Mouse (Mus musculus) spleen, embryonic (tissue): ENCODE data around the gene Shc3.

ENCODE experiments used
- CTCF ChIA-PET: fragments of 350-600 bp; sonication (Branson Sonifier 250); formaldehyde crosslinking; loops from one replicate; lab custom pipeline; 2022; lab: Charles Lee

The Shc3 gene

DNA sequence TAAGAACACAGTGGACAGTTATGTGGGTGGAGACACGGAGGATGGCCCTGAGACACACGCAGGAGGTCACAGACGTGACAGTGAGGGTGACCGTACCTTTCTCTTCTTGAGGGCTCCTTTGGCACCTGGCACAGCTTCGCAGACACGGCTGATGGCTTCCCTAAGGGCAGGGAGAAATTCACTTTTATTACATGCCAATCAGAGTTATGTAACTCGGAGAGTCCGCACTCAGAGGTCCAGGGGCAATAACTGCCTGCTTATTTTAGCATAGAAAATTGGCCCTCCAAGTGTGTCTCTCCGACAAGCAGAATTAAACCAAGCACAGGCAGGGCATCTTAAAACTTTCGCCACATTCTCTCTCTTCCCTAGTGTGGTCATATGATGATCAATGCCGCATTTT is 86.4 kb downstream of the Shc3 start:
- CTCF ChIA-PET: no interaction called here

DNA sequence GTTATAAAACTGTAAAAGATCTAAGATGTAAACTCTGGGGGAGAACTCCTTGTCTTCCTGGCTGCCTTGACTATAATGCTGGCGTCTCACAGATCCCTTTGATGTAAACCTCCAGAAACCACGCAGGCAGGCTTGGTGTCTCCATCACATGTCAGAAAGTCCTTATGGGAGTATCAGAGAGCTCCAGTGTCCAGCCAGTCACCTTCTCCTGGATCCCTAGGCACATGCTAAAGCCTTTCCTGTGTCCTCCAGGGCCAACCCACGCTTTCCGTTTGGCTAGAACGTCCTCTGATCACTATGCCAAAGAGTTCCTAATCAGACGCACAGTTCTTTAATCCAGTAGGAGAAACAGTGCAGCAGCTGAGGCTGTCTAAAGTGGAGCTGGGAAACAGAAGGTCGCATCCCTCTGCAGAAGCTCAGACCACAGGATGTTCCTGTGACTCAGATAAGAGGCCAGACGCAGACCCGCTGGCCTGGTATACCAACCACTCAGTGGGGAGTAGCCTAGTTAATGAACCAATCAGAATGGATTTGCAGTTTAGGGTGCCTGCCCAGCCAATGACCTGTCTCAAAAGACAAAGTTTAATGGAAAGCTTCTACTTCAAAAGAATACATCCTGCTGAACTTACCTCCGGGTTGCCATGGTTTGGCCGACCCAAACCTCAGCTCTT is 88.7 kb downstream of the Shc3 start:
- CTCF ChIA-PET: no interaction called here

DNA sequence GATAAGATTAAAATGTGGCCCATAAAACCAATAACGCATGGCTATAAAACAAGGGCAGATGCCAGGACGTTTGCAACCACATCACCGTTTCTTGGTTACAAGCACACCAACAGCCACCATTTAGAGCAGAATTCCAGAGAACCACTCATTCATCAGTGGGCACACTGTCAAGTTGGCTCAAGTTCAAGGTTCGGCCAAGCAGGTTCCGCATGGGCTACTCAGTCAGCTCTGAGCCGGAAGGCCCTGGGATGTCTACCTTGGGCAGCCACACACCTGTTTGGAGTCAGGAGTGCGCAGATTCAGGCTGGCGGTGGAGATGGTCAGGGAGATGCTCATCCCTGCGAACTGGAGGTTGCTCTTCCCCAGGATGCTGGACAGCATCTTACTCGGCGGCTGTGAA is 89.4 kb downstream of the Shc3 start:
- CTCF ChIA-PET: no interaction called here

DNA sequence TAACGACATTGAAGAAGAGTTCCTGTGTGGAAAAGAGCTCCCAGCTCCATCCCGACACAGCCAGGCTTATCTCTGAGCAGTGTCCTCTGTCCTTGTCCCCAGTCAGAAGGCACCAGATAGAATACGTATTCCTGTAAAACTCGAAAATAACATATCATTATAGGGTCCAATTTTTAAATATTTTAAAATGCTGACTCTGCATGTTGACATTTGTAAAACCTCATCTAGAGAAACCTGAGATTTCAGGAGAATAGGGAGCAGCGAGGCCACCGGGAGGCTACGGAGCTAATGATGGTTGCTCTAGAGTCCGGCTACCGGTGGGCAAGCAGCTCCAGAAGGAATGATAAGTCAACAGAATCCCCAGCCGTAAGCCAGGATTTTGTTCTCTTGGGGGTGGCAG is 92.2 kb downstream of the Shc3 start:
- CTCF ChIA-PET: no interaction called here

DNA sequence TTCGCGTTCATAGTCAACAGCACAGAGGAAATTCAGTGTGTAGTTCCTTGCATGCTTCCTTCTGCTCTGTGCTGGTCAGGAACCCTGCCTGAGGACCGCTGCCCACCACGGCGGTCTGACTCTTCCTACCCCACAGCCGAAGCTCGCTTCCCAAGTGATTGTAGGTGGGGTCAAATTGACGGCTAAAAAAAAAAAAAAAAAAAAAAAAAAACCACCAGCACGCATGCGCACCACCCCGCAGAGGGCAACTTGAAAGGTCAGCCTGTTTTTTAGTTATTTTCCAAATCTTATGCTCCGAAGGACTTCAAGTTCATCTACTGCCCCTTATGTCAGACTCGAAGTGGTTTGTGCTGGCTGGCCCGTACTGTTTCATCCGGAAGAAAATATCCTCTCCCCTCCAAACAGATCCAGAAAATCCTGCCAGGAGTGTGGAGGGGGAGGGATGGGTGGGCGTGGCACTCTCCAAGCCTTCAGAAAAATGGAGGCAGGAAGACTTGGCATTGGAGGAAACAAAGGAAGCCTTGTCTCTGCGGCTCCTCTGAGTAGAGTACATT is 100.4 kb downstream of the Shc3 start:
- CTCF ChIA-PET: no interaction called here

DNA sequence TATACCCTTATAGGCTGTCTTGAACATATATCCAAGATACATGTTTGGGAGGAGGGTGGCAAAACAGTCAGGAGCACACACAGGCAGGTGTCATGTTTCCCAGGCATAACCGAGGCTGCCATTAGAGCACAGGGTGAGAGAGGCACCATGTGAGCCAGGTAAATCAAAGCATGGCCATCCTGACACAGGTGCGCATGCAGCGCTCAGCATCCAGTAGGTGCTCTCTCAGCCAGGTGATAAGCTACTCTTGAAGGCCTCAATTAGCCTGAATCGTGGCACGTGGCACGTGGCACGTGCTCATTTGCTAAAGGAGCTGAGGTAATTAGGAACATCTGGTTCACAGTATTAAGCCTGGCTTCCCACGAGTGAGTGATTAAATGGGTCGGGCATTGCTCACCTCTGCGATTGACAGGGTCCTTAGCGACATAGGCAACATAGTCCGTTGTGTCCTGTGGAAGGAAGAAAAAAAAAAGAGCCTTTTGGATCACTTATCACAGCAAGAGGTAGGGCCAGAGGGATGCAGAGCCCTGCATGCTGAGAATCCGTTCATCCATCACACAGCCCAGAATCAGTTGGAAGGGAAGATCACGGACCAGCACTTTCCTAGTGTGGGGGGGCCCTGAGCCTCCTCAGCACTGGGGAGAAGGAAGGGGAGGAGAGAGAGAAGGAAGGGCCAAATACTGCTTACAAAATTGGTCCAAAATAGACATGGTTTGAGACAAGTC is 102.9 kb downstream of the Shc3 start:
- CTCF ChIA-PET: interaction anchor here (0.8 kb wide), 1 partner anchor 522 kb away, joined by 3 read pairs; no protein-coding TSS in a partner anchor

DNA sequence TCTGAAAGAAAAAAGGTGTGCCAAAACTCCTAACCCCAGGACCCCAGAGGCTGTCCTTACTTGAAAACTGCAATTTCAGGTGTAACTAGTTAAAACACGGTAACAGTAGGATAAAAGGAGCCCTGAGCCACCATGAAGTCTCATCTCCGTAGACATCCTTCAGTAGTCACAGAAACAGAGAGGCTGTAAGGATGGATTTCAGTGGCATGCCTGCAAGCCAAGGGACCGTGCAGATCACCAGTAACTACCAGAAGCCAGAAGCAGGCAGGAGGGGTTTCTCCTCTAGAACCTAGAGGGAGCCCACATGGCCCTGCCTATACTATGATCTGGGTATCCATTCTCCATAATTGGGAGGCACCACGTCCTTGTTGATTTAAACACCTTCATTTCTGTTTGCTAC is 104.9 kb downstream of the Shc3 start:
- CTCF ChIA-PET: no interaction called here

DNA sequence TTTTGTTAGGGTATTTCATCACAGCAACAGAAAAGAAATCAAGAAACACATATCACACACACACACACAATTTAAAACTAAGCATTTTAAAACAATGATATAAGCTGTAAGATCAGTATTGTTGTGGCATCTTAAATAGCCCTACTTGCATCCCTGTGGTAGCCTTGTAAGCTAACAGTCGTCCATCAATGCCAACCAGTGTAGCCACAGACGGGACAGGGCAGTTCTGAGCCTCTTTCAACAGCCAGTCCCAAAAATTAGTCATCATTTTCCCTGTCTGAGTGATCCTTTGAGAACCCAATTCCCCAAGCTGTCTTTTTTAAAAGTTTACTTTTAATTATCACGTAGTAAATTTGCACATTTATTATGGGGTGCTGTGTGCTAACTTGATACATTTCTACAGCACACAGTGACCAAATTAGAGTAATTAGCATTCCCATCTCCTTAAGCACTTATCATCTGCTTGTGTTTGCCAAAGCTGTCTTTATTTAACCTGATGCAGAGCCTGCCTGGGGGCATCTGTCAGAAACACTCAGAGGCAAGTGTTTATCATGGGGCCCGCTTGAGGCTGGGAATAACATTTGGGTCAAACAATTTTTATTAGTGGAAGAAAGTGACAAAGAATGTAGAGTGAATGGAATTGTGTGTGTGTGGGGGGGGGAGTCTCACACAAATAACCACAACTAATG is 112.9 kb downstream of the Shc3 start:
- CTCF ChIA-PET: no interaction called here

DNA sequence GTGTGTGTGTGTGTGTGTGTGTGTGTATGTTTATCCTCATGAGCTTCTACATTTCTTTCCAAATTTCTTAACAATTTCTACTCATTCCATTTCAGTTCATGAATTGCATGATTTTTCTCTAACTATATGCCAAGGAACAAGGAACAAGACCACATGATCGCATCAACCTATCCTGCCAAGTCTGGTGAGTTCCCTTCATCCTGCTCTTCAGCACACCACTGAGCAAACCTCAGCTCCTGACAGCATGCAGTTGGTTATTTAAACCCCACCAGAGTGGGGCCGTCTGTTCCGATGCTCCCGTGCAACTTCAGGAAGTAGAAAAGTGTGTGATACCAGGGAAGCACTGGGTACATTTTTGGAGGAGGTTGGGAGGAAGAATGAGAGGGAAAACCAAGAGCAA is 122.7 kb downstream of the Shc3 start:
- CTCF ChIA-PET: no interaction called here

DNA sequence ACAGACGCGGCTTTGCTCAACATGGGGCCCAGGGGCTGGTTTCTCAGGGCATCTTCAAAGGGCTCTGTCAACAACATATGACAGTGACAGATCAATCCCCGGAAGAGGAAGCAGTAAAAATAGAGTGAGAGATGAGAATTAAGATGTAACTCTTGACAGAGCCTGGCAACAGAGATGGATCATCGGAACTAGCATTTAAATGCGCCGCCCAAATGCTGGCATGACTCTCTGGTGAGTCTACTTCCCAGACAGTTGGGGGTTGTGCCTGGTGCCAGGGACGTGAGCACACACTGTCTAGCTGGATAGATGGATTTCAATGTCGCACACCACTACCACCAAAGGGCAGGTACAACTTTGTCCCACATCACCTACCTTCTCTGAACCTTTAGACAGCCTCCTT is 126.3 kb downstream of the Shc3 start:
- CTCF ChIA-PET: interaction anchor here (0.6 kb wide), 1 partner anchor 782 kb away, joined by 8 read pairs; no protein-coding TSS in a partner anchor

DNA sequence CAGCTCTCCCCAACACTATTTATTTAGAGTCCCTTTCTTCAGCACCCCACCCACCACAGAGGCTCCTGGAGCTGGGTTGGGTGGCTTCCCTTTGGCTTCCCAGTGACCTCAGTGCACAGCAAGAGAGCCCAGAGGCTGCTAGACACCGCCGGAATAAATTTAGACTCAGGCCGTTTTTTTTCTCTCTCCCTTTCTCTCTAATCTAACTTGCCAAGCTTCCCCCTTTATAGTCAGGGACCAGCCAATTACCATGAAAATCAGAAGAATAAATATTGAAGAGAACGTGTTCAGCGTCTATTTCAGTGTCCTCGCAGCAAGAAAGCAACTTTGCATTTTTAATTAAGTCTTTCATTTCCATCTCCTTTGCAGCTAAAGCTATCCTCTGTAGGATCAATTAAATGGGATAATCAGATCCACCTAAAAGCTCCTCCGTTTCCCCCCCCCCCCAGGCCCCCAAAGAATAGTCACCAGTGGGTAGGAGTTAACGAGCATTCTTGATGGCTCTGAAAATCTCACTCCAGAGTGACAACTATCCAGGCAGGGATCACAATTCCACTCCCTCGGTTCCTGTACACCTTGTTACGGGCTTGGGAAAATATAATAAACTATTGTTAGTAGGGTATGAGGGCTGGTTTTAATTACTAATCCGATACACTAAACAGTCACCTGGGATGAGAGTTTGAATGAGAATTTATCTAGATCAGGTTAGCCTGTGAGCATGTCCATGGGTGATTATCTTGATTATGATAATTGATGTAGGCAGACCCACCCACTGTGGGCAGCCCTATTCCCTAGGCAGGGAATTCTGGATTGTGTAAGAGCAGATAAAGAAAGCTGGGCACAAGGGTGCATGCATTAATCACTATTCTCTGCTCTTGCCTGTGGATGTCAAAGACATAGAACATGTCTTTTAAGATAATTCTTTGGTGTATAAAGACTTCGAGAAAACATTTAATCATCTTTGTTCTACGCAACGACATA is 131.8 kb downstream of the Shc3 start:
- CTCF ChIA-PET: no interaction called here

DNA sequence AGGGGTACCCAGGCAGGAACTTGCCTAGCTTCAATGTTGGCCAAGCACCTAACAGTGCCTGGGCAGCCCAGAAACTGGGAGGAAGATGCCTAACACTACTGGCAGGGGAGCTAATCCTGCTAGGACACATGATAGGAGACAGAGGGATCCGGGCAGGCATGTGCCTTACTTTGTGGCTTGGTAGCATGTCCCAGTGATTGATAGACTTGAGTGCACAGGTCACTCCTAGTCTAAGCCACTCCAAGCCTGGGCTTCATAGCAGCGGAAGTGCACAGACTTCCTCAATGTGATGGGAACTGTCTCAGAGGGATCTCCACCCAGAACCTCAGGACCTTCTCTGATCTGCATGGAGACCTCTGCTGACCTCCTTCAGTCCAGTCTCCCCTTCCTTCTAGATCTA is 134.1 kb downstream of the Shc3 start:
- CTCF ChIA-PET: no interaction called here

DNA sequence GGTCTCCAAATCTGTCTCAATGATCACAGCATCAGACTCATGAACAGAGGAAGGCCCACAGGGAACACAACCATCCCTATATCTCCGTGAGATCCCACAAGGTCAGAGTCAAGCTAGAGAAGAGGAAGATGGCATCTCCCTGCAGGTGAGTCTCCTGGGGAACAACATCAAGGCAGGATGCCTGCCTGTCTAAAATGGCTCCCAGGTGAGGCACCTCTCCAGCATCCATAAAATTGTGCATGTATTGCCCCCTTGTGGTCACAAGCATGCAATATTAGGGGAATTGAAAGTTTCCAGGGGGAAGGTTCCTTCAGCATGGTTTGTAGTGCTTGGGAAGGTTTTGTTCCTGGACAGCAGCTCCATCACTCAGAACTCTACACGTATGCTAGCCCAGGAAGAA is 134.8 kb downstream of the Shc3 start:
- CTCF ChIA-PET: no interaction called here

DNA sequence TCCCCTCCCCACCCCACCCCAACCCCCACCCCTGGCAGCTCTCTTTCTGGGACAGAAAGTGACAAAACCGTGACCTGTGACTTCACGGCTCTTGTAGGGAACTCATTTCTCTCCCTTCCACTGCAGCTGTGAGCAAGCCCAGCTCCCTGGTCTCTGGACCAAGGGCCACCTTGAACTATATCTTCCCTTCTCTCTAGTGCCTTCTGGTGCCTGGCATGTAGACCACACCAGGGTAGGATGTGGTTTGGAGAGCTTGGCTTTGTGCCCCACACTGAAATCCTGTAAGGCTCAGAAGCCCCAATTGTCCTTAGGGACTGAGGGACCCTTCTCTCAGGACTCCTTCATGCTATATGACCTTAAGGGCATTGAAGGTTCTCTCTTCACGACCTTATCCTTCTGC is 135.8 kb downstream of the Shc3 start:
- CTCF ChIA-PET: interaction anchor here (0.5 kb wide), 1 partner anchor 380 kb away, joined by 3 read pairs; no protein-coding TSS in a partner anchor

DNA sequence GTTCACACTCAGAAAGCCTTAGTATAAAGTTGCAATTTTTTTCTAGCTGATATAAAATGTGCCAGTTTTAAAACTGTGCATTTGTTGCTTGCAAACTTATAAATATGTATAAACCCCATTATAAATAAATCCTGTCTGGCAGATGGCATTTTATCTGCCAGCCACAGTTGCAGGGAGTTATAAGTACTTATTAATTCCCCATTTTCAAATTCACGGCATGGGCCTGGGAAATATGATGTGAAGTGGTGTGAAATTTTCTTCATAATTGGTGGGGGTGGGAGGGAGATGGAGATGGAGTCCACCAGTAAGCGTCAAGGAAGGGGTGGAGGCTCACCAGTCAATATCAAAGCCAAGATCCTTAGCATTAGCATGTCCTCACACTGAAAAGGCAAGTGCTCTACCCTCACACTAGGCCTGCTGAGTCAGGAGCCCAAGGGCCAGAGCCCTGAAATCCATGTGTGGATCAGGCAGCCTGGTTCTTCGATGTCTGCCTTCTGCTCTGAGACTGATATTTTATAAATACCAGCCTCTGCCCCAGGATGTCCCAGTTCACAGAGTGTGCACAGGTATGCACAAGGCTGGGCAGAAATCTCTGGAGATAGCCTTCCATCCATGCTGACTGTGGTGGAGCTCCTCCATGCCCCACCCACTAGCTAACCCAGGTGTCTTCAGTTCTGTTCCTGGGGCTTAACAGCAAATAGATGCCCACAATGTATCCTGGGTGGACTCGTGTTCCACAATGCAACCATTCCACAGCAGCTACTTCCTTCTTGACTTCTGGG is 143.4 kb downstream of the Shc3 start:
- CTCF ChIA-PET: interaction anchor here (0.7 kb wide), 1 partner anchor 222 kb away, joined by 5 read pairs; no protein-coding TSS in a partner anchor

DNA sequence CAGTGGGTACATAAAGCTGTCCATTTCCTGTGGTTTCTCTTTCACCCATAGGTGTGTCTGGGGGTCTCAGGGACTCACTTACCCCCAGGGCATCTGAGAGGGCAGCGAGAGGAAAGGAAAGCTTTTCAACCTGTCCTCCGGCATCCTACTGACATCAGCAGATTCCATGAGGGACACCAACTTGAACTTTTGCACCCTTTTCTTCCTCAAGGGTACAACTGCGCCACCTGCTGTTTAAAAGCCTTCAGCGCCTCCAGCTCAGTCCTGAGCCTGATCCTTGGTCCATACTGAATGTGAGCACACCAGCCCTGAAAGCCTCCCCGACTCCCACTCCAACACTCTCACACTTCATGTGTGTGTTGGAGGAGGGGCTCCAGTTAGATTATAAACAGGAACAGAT is 144.6 kb downstream of the Shc3 start:
- CTCF ChIA-PET: interaction anchor here (0.6 to 1.2 kb wide), 3 partner anchors 32 to 1624 kb away, joined by 3 to 7 read pairs (median 3); no protein-coding TSS in a partner anchor

DNA sequence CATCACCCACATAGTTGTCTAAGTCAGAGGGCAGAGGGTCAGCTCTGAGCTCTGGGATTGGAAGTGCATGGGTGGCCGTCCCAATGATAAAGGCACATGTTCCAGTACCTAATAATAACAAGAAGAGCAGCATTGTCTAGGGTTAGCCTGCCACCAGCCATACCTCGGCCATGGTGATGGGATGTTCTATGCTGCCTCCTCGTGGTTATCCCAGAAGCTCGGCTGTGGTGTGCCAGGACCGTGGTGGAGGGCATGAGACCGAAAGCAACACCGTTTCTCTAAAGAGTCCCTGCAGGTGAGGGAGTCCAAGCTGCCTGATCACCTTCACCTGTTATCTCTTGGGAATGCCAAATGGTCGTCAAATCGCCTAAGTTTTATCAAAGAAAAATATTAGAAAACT is 145.6 kb downstream of the Shc3 start:
- CTCF ChIA-PET: interaction anchor here (0.6 to 0.8 kb wide), 2 partner anchors 115 to 232 kb away, joined by 3 read pairs; no protein-coding TSS in a partner anchor

DNA sequence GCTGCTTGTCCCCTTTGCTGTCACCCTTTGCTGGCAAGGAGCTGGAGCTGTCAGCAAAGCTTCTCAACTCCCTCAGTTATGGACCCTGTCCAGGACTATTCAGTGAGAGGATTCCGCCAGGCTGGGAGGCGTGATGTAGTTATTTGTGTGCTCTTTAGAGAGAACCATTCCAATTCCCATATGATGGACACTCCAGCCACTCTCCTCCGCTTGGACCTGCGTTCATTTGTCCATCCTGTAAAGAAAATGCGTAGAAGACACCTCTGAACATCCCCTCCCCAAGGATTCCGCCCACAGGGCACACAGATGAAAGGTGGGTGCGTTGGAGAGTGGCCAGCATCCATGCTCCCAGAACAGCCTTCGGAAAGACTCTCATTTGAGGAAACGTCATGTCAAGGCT is 148.4 kb downstream of the Shc3 start:
- CTCF ChIA-PET: no interaction called here

DNA sequence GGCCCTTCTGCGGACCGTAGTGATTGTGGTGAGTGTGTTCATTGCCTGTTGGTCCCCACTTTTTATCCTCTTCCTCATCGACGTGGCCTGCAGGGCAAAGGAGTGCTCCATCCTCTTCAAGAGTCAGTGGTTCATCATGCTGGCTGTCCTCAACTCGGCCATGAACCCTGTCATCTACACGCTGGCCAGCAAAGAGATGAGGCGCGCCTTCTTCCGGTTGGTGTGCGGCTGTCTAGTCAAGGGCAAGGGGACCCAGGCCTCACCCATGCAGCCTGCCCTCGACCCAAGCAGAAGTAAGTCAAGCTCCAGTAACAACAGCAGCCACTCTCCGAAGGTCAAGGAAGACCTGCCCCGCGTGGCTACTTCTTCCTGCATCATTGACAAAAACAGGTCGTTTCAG is 149.7 kb downstream of the Shc3 start:
- CTCF ChIA-PET: no interaction called here

DNA sequence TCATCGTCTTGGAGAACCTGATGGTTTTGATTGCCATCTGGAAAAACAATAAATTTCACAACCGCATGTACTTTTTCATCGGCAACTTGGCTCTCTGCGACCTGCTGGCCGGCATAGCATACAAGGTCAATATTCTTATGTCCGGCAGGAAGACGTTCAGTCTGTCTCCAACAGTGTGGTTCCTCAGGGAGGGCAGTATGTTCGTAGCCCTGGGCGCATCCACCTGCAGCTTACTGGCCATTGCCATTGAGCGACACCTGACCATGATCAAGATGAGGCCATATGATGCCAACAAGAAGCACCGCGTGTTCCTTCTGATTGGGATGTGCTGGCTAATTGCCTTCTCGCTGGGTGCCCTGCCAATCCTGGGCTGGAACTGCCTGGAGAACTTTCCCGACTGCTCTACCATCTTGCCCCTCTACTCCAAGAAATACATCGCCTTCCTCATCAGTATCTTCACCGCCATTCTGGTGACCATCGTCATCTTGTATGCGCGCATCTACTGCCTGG is 150.2 kb downstream of the Shc3 start:
- CTCF ChIA-PET: interaction anchor here (0.9 kb wide), 1 partner anchor 10 kb away, joined by 3 read pairs; the partner anchor contains the start of gene S1pr3
